Mouse (Mus musculus) urinary bladder, adult 18-20 months (tissue): ENCODE data around the gene Gpr37.

Experiments
- DNase-seq, 2 experiments: peaks; one replicate each; pipeline ENCODE4 v3.0.0; 2022; ENCODE audit warnings: low spot score in 2 of 2, mixed read lengths in 2 of 2

Gene Gpr37

DNA sequence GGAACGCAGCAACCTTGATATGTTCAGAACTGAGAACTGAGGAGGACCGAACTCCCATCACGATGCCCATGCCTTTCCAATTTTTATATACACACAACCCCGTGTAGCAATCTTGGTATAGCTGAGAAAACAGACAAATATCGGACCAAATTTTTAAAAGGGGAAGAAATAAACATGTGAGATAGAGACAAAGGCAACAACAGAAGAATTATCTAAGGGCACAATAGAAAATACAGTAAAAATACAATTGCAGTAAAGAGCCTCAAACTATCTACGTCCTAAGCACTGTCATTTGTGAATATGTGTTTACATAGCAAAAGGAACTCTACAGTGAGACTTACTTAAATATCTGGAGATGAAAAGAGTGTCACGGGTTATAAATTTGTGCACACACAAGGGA is at the start of gene Gpr37:
Gene Gpr37, minus strand, starts transcription at position 101 of the 400 bp plus-strand sequence.
- no peak for DNase-seq

DNA sequence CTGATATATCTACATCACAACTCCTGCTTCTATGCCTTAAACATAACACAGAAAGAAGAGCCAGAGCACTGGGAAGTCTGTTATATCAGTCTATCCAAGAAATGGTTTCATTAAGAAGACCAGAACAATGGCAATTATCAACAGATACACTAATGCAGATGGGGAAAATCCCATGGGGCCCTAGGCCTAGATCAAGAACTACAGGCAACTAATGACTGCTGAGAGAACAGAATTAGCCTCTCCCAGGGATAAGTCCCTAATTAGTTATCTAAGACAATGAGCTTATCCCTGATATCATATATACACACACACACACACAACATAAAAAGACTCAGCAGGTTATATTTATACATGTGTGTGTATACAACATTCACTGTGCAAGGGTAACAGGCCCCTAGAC is 46.0 kb upstream of the Gpr37 start:
- DNase-seq, result no peak

DNA sequence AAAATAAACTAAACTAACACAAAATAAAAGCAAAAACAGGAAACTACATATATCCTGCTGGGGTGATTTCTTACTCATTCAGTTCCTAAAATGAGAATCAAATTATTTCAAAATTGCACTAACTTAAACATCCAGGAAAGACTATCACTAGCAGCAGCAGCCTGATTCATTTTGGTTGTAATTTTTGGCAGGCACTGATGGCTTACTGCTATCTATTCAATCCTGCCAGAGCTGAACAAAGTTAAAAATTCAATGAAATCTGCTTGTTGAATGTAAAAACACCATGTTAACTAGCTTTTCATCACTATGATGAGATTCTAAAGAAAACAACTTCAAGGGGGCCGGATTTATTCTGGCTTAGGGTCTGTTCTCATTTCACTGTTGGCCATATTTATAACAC is 36.0 kb upstream of the Gpr37 start:
- no peak for DNase-seq

DNA sequence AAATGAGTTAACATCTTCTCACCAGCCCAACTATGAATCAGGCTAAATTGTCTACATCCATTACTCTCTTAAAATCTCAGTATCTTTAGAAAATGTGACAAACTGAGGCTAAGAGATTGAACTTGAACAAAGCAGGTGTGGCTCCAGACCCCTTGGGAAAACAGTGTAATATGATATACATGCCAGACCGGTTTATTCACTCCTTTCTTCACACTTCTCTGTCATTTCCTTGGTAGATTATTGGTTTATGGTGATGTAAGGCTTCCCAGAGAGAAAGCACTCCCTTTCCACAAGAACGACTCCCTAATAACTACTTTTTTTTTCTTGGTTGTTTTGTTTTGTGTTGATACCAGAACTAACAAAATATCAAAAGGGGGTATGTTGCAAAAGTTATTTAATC is 20.1 kb upstream of the Gpr37 start:
- DNase-seq, result no peak

DNA sequence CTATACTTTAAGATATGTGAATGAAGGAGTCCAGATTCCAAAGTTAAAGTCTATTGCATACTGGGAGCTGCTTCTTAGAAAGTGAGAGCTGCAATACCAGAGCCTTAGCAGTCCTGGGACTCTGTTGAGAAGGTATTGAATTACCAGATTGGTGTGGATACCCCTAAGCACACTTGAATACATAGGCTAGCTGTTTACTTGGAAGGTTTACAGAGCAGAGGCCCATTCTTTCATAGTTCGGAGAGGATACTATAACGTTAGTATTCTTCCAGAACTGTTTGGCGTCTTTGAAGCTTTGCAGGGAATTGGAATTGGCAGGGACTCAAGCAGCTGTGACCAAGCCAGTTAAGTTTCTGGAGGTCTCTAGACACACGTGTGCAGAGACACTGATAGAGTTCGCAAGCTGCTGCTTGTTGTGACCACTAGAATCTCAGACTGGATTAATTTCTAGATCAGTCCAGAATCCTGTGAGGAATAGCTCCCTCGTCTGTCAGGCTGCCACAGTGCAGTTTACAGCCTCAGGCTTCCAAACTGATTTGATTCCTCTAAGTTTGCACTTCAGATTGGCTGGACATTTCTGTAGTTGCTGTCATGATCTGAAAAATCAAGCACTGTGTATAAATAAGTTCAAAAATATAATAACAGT is 18.8 kb upstream of the Gpr37 start:
- peak in 1 of 2 experiments; percentile 4 for DNase-seq

DNA sequence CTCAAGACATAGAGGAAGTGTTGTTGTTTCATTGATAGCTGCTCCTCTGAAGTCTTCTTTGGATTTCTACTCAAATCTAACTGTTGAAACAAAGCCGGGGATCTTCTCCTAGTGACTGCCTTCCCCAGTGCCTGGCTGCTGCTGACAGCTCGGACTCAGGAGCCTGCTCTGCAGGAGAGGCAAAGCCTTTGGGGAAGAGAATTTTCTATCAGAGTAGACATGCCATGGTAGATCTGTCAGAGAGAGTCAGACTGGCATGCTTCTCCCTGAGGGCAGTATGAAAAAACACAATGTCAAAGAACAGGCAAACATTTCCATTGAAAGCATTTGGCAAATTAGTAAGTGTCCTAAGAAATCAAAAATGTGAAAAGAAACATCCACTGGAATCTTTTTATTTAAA is 9.4 kb upstream of the Gpr37 start:
- no peak for DNase-seq

DNA sequence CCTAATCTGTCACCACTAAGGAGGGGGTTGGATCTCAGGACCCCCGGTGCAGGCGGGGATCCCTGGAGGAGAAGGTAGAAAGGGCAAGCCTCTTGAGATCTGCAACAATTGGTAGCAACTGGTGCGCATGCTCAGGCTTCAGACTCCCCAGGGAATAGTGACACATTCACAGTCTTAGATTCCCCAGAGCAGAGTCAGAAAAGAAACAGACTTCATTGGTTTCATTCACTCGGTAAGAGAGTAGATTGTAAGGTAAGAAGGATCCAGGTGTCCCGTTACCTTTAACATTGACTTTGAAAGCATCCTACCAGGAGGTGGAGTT is 284 bp downstream of the Gpr37 start:
- no peak for DNase-seq

DNA sequence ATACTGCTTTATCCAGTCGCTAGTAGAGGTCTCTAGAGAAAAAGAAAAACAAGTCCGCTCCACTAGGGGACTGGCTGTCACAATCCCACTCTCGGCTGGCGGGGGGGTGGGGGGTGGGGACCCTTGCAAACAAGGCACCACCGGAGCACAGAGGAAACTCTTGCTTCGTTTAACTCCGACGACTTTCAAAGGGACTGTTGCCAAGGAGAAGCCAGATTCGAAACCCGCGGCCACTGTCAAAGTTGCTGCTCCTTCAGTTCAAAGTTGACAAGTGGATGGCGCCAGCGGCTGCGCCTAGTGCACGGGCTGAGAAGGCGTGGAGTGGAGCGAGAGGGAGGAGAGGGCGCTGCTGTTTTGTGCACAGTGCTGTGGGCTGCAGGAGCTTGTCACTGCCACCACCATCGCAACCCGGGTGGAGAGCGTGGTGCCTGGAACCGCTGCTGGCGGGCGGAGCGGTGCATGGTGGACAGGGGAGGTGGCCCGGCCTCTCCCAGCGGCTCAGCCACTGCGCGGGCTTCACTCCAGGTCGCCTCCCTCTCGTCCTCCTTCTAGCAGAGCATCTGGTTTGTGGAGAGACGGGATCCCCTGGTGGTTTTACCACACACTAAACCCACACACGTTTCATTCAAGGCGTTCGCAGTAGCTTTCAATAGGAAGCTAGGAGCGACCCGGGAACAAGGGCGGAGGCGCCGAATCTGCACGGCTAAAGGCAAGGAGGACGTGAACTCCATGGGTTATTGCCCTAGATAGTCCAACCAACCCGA is 827 bp downstream of the Gpr37 start:
- peak in 1 of 2 experiments; percentile 19 for DNase-seq

DNA sequence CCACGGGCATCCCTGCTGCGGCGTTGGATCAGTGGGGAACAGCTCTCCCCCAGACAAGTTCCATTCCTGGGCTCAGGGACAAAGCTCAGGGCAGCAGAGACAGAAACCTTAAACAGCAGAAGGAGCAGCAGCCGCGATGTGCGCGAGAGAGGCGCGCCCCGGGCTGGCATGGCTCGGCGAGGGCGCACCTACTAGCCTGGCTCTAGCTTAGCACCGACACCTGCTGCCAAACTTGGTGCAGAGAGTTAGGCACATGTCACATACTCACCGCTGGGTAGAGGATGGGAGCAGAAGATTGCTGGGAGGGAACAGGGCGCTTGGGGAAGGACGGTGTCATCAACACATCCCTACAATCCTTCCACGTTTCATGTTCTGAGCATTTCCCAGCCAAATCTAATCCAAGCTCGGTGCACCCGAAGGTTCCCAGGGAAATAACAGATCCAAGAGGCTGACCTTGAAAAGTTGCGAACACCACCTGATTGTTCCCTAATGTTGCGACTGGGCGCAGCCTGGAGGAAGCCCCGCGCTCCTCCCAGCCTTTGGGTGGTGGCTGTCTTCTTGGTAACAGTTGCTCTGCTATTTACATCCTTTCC is 1.5 kb downstream of the Gpr37 start:
- DNase-seq, result peak in 1 of 2 experiments; percentile 3

DNA sequence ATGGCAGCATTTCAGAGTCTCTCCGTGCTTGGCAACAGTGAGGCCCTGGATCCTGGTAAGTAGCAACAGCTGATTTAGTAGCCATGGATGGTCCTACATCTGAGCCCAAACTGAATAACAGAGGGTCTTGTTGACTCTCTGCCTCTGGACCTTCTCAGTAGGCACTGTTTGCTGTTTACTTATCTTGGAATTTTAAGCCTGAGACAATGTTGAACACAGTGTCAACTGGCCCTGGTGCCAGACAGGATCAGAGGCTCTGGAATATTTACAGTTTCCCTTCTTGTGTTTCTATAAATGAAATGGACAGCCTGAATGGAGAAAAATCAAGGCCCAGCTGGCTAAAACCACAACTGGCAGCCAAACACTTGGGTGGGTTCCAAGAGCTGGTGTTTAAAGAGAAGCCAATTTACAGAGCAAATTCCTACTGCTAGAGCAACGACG is 3.7 kb downstream of the Gpr37 start:
- DNase-seq, result no peak

DNA sequence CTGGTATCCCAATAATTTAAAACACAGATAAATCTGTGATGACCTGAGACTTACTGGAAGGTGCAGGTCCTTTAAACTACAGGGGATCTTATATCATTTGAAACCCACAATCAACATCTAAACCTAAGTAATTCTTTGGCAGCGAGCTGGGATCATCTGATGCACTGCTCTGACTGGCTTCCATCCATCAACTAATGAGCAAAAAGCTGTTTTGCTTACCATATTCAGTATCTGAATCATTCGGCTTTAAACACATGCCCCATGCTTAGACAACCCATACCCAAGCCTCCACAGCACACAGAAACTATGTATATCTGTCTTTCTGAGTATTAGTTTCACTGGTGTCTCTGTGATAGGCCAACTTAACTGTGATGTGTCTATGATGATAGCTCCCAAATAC is 6.1 kb downstream of the Gpr37 start:
- DNase-seq, result no peak

DNA sequence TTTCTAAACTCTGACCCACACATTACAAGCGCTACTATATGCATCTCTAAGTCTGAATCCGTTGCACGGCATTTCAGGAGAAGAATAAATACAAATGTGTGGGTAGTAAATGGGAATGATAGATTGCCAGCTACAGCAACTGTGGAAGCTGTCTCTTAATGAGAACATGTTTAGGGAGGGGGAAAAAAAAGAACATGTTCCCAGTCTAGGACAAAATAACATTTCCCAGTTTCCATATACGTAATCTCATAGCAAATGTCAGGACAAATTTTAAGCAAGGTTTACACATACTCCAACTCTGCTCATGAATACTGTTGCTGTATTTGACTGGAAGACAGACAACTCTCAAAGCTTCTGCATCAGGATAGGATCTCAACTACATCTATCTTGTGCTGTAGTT is 15.4 kb downstream of the Gpr37 start:
- DNase-seq, result no peak

DNA sequence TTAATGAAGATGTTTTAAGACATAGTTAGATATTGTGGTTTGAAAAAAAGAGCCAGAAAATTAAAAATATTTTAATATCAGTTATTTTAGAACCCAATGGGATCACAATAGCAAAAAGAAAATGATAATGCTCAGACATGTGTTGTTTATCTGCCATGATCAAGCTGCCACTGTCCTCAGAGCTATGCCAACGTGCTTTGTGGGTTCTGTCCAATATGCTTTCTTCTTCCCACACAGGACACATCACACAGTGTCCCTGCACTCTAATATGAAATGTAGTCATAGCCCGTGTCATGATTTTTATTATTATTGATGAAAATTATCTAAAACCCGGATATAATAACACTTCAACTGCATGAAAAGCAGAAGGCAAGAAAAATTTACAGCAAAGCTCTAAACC is 16.7 kb downstream of the Gpr37 start:
- DNase-seq, result no peak

DNA sequence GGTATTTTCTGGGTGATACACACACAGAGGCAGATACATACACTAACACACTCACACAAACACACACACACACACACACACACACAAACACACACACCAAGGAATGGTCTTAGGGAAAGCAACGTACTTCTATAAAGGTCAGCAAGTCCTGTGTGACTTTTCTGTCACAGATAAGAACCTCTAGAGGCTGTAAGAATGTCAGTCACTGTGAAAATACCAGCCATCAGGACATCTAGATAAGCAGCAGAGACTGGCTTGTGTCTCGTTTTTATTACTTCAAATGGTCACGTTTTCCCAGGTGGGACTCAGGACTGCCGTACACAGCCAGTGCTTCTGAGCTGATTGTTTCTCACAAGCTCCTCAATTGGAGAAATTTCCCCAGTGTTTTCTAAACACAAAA is 20.4 kb downstream of the Gpr37 start:
- DNase-seq, result no peak

DNA sequence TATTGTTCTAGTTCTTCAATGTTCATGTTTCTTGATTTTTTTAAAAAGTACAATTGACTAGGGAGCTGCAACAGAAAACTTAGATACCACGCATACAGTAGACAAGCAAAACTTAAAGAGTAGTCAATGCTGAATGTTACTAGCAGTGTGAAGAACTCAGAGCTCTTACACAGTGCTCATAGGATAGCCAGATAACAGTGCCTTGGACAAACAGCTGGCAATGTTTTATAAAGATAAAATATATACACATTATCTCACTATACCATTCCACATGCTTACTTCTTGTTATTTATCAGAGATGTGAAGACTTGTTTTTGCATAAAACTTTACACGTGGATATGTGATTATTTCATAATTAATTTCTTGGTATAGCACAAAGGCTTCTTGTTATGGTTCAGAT is 26.6 kb downstream of the Gpr37 start:
- DNase-seq, result no peak

DNA sequence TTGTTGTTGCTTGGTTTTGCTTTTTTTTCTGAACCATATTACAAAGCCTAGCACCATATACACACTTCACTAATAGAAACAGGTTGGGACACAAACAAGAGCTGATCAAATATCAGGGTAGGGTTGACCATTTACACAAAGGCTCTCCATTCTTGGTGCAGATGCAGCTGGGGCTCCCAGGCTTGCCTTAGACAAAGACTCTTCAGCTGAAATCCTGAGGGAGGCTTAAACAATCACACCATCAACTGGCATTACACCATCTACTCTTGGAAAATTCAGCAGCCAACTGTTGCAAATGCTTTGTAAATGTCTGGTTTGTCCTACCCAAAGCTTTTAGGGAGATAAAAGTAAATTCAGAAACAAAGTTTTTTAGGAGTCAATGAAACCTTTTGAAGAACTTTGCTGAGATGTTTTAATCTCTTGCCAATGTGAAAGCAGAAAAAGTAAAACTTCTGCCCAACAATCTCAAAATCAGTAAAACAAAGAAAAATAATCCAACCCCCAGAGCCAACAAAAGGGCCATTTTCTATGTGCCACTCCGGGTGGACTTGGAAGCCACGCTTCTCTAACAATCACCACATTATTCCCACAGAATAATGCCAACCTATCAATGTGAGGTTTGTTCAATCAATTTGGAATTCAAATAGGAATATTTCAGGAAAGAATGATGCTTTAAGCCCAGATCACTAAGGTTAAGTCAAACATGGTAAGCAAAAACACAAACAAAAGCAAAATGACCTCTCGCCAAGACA is 30.4 kb downstream of the Gpr37 start:
- no peak for DNase-seq
